Mouse (Mus musculus): ENCODE measurements around the gene Defb29. TPM values are rescaled to one million over a fixed set of nuclear protein-coding genes. Genes with fewer than 3 reads are reported as not detected.

The Defb29 gene
- polyA plus RNA-seq, 1 experiment from 2014 or later: not detected

DNA sequence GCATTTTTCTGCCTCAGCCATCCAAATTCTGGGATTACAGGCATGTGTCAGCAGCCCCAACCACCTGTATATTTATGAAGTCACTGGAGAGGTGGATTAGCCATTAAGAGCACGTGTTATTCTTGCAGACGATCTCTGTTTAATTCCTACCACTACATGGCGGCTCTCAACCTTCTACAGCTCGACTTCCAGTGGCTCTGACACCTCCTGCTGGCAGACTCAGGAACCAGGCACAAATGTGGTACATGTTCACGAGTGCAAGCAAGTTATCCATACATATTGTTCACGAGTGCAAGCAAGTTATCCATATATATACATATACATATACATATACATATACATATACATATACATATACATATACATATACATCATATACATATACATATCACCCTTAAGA, 46.7 kb downstream of the Defb29 start:
- Histone ChIP-seq H3K9me3 (replicated peaks) (no peaks in the 10 kb centered on the region), H3K4me3 (no peak overlapping the region), H3K27ac (no peak overlapping the region), H3K27me3 (no peaks in the 10 kb centered on the region), H3K9ac (no peak overlapping the region), H3K4me2 (no peak overlapping the region), H3K4me1 (no peaks in the 10 kb centered on the region), H3K36me3 (ENCODE audit: poor library complexity, severe bottlenecking) (no peaks in the 10 kb centered on the region)
- no peak for ATAC-seq
- 84% methylated on average over 6 of the region's 6 CpGs for WGBS

DNA sequence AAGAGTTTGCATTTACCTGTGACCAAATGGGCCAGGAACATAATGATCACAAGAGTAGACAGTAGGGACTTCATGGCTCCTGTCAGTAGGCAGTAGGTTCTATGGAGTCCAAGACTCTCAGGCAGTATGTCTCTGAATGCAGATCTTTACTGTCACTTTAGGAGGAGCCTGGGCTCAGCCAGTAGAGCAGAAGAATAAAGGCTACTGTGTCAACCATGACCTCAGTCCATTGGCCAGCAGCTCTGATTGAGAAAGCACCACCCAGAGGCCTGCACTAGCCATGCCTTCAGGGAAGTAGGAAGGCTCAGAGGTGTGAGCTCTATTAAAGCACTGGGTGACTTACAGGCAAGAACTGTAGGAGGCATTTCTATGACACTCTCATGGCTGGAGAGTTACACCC, 49.9 kb downstream of the Defb29 start, which contains the start of gene Defb22:
Gene Defb22, minus strand, starts transcription at position 101 of the 400 bp plus-strand sequence.
- Histone ChIP-seq H3K4me2 (no peak within 1 kb of the TSS), H3K4me1 (no peaks in the 10 kb centered on the region), H3K36me3 (ENCODE audit: poor library complexity, severe bottlenecking) (no peaks in the 10 kb centered on the region), H3K4me3 (no peak within 1 kb of the TSS), H3K9ac (no peak within 1 kb of the TSS), H3K27ac (no peak within 1 kb of the TSS), H3K9me3 (replicated peaks) (no peaks in the 10 kb centered on the region), H3K27me3 (no peaks in the 10 kb centered on the region)
- ATAC-seq: no peak

Other genes with a start within 250 kb of the Defb29 start
- gene Tbc1d20, start 246.3 kb downstream of the Defb29 start, polyA plus RNA-seq (2015; fragmentation: Nextera tagmentation; extraction: Ambion mirVana): 29.5 and 31.6 TPM in 2 replicates
- gene Rbck1, start 207.4 kb downstream of the Defb29 start, polyA plus RNA-seq (2015; fragmentation: Nextera tagmentation; extraction: Ambion mirVana): 88.4 and 97.6 TPM in 2 replicates
- 0.79 and 0.97 TPM in 2 replicates for gene Trib3, start 196.1 kb downstream of the Defb29 start, polyA plus RNA-seq (2015; fragmentation: Nextera tagmentation; extraction: Ambion mirVana)
- gene Nrsn2, start 163.5 kb downstream of the Defb29 start, polyA plus RNA-seq (2015; fragmentation: Nextera tagmentation; extraction: Ambion mirVana): 11.8 and 16.4 TPM in 2 replicates
- gene Sox12, start 142.0 kb downstream of the Defb29 start, polyA plus RNA-seq (2015; fragmentation: Nextera tagmentation; extraction: Ambion mirVana): 15.8 and 17.6 TPM in 2 replicates
- gene Zcchc3, start 125.1 kb downstream of the Defb29 start, polyA plus RNA-seq (2015; fragmentation: Nextera tagmentation; extraction: Ambion mirVana): 25.3 and 25.9 TPM in 2 replicates
- 1.6 and 2.6 TPM in 2 replicates for gene 6820408C15Rik, start 124.5 kb downstream of the Defb29 start, polyA plus RNA-seq (2015; fragmentation: Nextera tagmentation; extraction: Ambion mirVana)
- gene Defb23, start 75.5 kb downstream of the Defb29 start, polyA plus RNA-seq (2015; fragmentation: Nextera tagmentation; extraction: Ambion mirVana): not detected in 2 replicates
- gene Defb20, start 63.0 kb downstream of the Defb29 start, polyA plus RNA-seq (2015; fragmentation: Nextera tagmentation; extraction: Ambion mirVana): not detected in 2 replicates
- not detected in 2 replicates for gene Defb22, start 50.0 kb downstream of the Defb29 start, polyA plus RNA-seq (2015; fragmentation: Nextera tagmentation; extraction: Ambion mirVana)
- not detected in 2 replicates for gene Defb26, start 28.4 kb downstream of the Defb29 start, polyA plus RNA-seq (2015; fragmentation: Nextera tagmentation; extraction: Ambion mirVana)
- not detected in 2 replicates for gene Defb28, start 21.8 kb downstream of the Defb29 start, polyA plus RNA-seq (2015; fragmentation: Nextera tagmentation; extraction: Ambion mirVana)
- gene Gm17416, start 29.2 kb upstream of the Defb29 start, polyA plus RNA-seq (2015; fragmentation: Nextera tagmentation; extraction: Ambion mirVana): not detected in 2 replicates
- gene Defb21, start 32.6 kb upstream of the Defb29 start, polyA plus RNA-seq (2015; fragmentation: Nextera tagmentation; extraction: Ambion mirVana): not detected in 2 replicates
- gene Defb19, start 40.2 kb upstream of the Defb29 start, polyA plus RNA-seq (2015; fragmentation: Nextera tagmentation; extraction: Ambion mirVana): not detected in 2 replicates
- gene Defb45, start 59.3 kb upstream of the Defb29 start, polyA plus RNA-seq (2015; fragmentation: Nextera tagmentation; extraction: Ambion mirVana): not detected in 2 replicates
- gene Defb36, start 64.2 kb upstream of the Defb29 start, polyA plus RNA-seq (2015; fragmentation: Nextera tagmentation; extraction: Ambion mirVana): not detected in 2 replicates
- gene Defb25, start 83.0 kb upstream of the Defb29 start, polyA plus RNA-seq (2015; fragmentation: Nextera tagmentation; extraction: Ambion mirVana): not detected in 2 replicates
- 0.19 and 0.20 TPM in 2 replicates for gene Rem1, start 86.9 kb upstream of the Defb29 start, polyA plus RNA-seq (2015; fragmentation: Nextera tagmentation; extraction: Ambion mirVana)
- gene H13, start 129.4 kb upstream of the Defb29 start, polyA plus RNA-seq (2015; fragmentation: Nextera tagmentation; extraction: Ambion mirVana): 131 and 142 TPM in 2 replicates
- 40.0 and 42.2 TPM in 2 replicates for gene Mcts2, start 146.9 kb upstream of the Defb29 start, polyA plus RNA-seq (2015; fragmentation: Nextera tagmentation; extraction: Ambion mirVana)
- gene Id1, start 196.2 kb upstream of the Defb29 start, polyA plus RNA-seq (2015; fragmentation: Nextera tagmentation; extraction: Ambion mirVana): 25.8 and 26.1 TPM in 2 replicates
- gene Cox4i2, start 214.1 kb upstream of the Defb29 start, polyA plus RNA-seq (2015; fragmentation: Nextera tagmentation; extraction: Ambion mirVana): 4.4 and 4.8 TPM in 2 replicates

Measured in forebrain, embryonic 13.5 days (tissue).